Mouse (Mus musculus) brain, embryonic 14.5 days (tissue): ENCODE results near the gene Vps54. TPM values are rescaled to one million over a fixed set of nuclear protein-coding genes. Genes with fewer than 3 reads are reported as not detected.
A peak's percentile ranks its signal among the peaks of the same experiment; 100 is the strongest.
"Not testable (repeated sequence)": the region's sequence is repeated elsewhere in the genome, so short reads cannot be mapped to it uniquely, and the experiment has no call there.

Experiments used
- DNase-seq: peaks from one replicate; pipeline ENCODE4 v3.0.0-alpha.2; 2011; ENCODE audit warnings: low read depth
- CTCF ChIP-seq: fragments of 200-500 bp; IDR thresholded peaks from 2 replicates; pipeline ENCODE4 v1.5.1; 2012; ENCODE audit warnings: inconsistent platforms, mild to moderate bottlenecking, moderate library complexity, borderline replicate concordance; ENCODE audit not compliant: insufficient read depth, insufficient read length; ENCODE audit errors: extremely low read depth
- POLR2A ChIP-seq: fragments of 200-500 bp; IDR thresholded peaks from 2 replicates; pipeline ENCODE4 v1.6.1; 2012; ENCODE audit warnings: mild to moderate bottlenecking, inconsistent platforms, borderline replicate concordance; ENCODE audit not compliant: poor library complexity, insufficient read depth, insufficient read length, severe bottlenecking; ENCODE audit errors: extremely low read depth
- polyA plus RNA-seq: library from polyadenylated mRNA; depleted of rRNA; stranded (reverse); fragments of >200 nt; gene quantifications from 2 replicates; pipeline ENCODE4 v1.2.3, GENCODE M21; 2012; rRNA removed

Vps54 gene
- 24.3 and 27.2 TPM in 2 replicates for polyA plus RNA-seq

DNA sequence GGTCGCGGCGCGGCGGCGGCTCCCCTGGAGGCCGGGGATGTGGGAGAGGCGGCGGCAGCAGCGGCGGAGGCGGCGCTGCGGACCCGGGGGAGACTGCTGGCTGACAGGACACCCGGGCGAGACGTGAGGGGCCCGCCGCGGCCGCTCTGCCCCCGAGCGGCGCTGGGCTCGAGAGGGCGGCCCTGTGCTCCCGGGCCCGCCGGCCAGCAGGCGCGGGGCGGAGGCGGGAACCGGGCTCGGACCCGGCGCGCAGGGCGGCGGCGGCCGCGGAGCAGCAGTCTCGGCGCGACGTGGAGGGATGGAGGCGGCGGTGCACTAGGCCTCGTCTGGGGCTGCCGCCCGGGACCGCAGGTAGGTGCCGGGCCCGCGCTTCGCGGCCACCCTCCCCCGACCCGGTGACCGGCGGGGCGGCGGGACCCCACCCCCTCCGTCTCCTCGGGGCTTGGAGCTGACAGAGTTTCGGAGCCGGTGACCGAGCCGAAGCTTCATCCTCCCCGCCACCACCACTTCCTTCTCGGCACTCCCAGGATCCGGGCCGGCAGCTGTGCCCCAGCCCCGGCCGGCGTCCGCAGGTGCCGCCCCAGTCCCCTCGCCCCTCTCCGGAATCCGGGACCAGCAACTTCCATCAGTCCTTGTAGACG lies at the start of gene Vps54:
Gene Vps54 (plus strand): TSS at position 261 of the 641 bp plus-strand sequence.
- DNase-seq: peak; percentile 62
- TF ChIP-seq POLR2A: no peak; the same call in 1 of the 2 replicates
- TF ChIP-seq CTCF: no peak

- DNase-seq: not testable (repeated sequence)
These were observed 47.3 kb upstream of the Vps54 start for GRCm38 (mm10) chr11:21191821-21192220.

DNA sequence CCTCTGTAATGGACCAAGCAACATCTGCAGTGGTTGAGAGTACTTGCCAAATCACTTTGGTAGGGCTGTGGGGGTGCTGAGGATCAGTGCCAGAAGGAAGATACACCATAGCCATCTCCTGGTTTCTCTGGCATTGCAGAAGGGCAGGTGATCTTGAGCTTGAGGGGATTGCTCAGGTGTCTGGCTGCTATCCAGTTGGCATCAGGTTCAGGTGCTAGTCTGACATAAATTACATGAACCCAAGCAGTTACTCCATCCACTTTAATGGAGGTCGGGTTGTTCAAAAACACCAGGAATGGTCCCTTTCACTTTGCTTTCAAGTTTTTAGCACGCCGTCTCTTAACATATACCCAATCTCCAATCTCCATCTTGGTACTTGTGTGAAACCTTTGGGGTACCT lies 44.2 kb upstream of the Vps54 start:
- no peak for DNase-seq
- TF ChIP-seq POLR2A (no peak), CTCF (no peak)

DNA sequence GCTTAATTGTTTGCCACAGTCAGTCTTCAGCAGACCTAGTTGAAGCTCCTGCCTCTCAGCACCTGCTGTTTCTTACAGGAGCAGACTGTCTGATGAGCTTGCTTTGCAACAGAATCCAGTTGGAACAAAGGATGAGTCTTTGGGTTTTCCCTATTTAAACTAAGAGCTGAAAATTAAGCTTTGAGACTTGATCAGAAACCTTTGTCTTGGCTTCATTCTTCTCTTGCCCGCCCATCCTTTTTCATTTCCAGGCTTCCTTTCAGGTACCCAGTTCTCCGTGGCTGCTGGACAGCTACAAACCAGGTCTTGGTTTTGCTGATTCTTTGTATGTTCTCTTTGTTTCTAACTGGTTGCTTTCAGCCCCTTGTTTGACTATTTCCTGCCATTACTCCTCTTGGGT lies 30.0 kb upstream of the Vps54 start:
- no peak for DNase-seq
- TF ChIP-seq CTCF (no peak), POLR2A (no peak)

DNA sequence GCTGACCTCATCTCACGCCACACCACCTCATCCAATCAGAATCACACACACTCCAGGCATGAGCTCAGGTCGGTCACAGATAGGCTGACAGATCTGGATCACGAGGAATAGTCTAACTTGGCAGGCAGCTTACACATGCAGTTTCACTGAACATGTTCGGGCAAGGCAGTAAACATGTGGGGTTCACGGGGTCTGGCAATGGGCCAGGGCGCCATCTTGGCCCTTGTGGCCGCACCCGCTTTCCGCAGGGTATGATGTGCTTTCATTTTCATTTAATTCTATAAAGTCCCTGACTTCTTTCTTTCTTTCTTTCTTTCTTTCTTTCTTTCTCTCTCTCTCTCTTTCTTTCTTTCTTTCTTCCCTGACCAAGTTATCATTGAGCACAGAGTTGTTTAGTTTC lies 29.4 kb upstream of the Vps54 start:
- DNase-seq: not testable (repeated sequence)

DNA sequence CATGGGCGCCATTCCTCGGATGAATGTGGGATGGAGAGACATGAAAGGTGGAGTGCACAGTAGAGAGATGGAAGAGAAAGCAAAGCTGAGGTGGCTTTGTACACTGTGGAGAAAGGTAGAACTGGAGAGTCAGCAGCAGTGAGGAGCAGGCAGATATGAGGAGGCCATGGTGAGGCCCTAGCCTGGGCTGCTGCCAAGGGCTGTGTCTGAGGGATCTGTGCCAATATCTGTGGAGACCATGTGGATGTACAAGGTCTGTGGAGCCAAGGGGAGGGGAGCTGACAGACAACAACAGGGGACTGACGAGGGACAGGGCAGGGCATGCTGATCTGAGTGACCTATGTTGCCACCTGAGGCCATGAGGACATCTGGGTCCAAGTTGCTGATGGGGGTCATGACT lies 21.7 kb upstream of the Vps54 start:
- DNase-seq: no peak
- no peak for TF ChIP-seq POLR2A
- no peak for TF ChIP-seq CTCF

DNA sequence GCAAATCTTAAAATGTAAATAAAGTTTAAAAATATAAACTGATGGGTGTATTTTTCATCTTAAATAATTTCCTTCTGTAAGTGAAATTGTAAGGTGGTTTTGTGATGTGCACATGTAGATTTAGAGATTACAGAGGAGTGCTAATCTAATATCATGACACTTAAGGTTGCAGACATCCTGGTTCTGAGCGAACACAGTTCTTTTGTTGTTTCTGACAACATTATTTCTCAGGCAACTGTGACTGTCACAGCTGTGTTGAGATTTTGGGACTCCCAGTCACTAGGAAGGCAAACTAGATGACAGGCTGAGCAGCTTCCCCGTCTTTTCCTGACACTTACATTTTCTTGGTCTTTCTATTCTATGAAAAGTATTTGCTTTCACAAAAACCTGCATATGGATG lies 19.8 kb upstream of the Vps54 start:
- TF ChIP-seq POLR2A (no peak), CTCF (no peak)

GRCm38 (mm10) chr11:21219851-21220587 lies 19.1 kb upstream of the Vps54 start:
- DNase-seq: no peak
- no peak for TF ChIP-seq CTCF
- no peak for TF ChIP-seq POLR2A

More for the DNA sequence above, 19.8 kb upstream of the Vps54 start:
- no peak for DNase-seq

DNA sequence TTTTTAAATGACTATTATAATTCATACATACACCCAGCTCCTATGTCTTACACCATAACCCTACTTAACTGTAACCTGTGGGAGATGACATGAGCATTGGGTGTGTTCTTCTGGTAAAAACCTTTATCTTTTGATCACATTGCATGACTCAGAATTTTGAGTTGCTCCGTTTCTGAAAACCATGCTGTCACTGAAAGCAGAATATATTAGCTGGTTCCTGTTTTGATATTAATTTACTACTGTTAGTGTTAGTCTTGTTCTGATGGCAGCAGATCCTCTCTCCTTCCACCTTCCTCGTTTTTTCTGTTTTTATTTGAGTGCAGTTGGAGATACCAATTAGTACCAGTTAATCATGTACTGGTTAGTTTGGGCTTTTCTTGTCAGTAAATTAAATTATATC lies 18.3 kb upstream of the Vps54 start:
- TF ChIP-seq POLR2A: no peak
- no peak for TF ChIP-seq CTCF

GRCm38 (mm10) chr11:21221396-21221795 lies 17.7 kb upstream of the Vps54 start:
- TF ChIP-seq CTCF: no peak
- no peak for TF ChIP-seq POLR2A

More for the DNA sequence above, 18.3 kb upstream of the Vps54 start:
- DNase-seq: no peak

GRCm38 (mm10) chr11:21222606-21223207 lies 16.4 kb upstream of the Vps54 start:
- TF ChIP-seq CTCF (no peak), POLR2A (no peak)
- no peak for DNase-seq

More at GRCm38 (mm10) chr11:21221396-21221795, 17.7 kb upstream of the Vps54 start:
- DNase-seq: no peak

GRCm38 (mm10) chr11:21223539-21223938 lies 15.5 kb upstream of the Vps54 start:
- no peak for DNase-seq
- TF ChIP-seq CTCF (no peak), POLR2A (no peak)

DNA sequence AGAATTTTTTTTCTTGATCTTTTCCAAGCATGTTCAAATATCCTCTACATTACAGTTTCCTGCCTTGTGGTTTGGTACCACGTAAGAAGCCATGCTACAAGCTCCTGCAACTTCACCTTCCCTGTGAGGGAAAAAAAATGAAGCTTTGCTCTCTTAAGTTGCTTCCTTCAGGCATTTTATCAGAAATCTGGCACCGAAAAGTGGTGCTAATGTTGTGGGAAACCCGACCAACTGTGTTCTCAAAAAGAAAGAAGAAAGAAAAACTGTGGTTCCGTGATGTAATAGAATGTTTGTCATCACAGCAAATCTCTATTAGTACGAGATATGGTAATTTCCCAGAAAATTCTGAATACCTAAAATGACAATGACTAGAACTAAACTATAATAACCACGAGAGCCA lies 15.0 kb upstream of the Vps54 start:
- DNase-seq: no peak
- no peak for TF ChIP-seq POLR2A
- no peak for TF ChIP-seq CTCF

DNA sequence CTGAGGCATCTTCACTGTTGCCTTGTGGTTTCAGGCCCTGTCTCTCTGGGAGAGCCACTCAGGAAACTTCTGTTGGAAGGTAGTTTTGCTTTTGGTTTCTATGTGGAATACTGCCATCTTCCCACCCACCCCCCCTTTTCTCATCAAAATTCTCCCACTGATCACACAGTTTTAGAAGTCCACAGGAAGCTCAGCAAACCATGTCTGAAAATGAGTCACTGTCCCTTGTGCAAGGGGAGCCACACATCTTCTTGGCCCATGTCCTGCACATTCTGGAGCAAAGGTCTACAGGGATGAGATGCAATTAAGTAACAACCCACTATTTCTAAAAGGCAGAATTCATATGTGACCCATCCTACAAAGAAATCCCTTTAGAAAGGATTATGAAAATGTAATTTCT lies 14.6 kb upstream of the Vps54 start:
- TF ChIP-seq POLR2A: no peak
- TF ChIP-seq CTCF: no peak

More for the DNA sequence above, 14.6 kb upstream of the Vps54 start:
- DNase-seq: no peak
